Mouse (Mus musculus) bone marrow, adult 2 months (tissue): ENCODE measurements around the gene Kdm1b.

ENCODE experiments used
- CTCF ChIP-seq: fragments of 200-500 bp; IDR thresholded peaks from 2 replicates; pipeline ENCODE4 v1.5.1; 2011; ENCODE audit warnings: low read length, control low read depth; ENCODE audit not compliant: control insufficient read depth, insufficient read depth
- POLR2A ChIP-seq: fragments of 200-500 bp; IDR thresholded peaks from 2 replicates; pipeline ENCODE4 v1.6.1; 2011; ENCODE audit warnings: low read depth, mild to moderate bottlenecking, control low read depth, low read length, borderline replicate concordance; ENCODE audit not compliant: control insufficient read depth

GRCm38 (mm10) chr13:47056126-47056525, 12.8 kb downstream of the Kdm1b start:
- TF ChIP-seq CTCF (no peak), POLR2A (no peak)
